Mouse (Mus musculus): Measurements from ENCODE around the gene Mageb5.
"Not testable (repeated sequence)": the region's sequence is repeated elsewhere in the genome, so short reads cannot be mapped to it uniquely, and the experiment has no call there.

Gene Mageb5

GRCm38 (mm10) chrX:91782918-91783317, at the start of gene Mageb5:
Gene Mageb5, minus strand, starts transcription at chrX:91783018.
- DNase-seq (ENCODE audit: low spot score in 2 of 2), result not testable (repeated sequence)

GRCm38 (mm10) chrX:91759591-91760226, 23.1 kb downstream of the Mageb5 start:
- not testable (repeated sequence) for DNase-seq (ENCODE audit: low spot score in 2 of 2)

All from thymus, postnatal 10 days (tissue).